Mouse (Mus musculus) neutrophil, adult 5-6 weeks (primary cell): ENCODE data around the gene Mb. TPM values are rescaled to one million over a fixed set of nuclear protein-coding genes. Genes with fewer than 3 reads are reported as not detected.

Experiments
- ATAC-seq: fragments of 151-379, 151-347 bp; 2 replicates; pipeline ENCODE4 v1.8.0; 2017; ENCODE audit warnings: mild to moderate bottlenecking, moderate TSS enrichment; ENCODE audit not compliant: insufficient number of reproducible peaks, poor library complexity, low FRiP score, severe bottlenecking; ENCODE audit errors: extremely low read depth
- total RNA-seq: library from RNA; stranded (forward); fragments of 200-1000 nt; gene quantifications from 2 replicates; pipeline ENCODE4 v1.2.3, GENCODE M21; 2017

Mb gene
- not detected in 2 replicates for total RNA-seq

DNA sequence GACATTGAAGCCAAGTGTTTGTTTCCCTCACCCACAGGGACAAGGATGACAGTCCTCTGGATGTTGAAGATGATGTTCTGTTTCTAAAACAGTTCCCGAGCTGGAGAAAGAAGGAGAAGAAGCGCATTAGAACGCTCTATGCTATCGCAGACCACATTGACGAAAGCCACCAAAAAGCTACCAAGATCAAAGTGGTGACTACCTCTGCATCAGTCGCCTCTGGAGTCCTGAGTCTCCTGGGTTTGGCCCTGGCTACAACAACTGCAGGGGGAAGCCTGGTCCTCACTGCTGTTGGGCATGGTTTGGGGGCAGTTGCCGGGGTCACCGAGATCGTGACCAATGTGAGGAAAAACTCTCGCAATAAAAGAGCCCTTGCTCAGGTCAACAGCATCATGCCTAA is at the start of gene Mb:
TSS of gene Mb (minus strand) at position 101 of the 400 bp plus-strand sequence.
- no peak for ATAC-seq

DNA sequence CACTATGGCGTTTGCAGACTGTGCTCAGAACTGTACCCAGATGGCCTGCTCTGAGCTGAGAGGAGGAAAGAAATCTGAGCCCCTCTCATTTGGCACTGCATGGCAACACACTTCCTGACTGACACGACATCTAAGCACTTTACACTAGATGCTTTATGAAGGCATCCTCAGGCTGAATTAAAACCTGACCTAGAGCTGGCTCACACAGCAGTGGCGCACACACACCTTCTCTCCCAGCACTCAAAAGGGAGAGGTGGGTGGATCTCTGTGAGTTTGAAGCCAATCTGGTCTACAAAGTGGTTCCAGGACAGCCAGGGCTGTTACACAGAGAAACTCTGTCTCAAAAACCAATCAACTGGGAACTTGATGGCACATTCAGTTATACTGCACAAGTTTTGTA is 49.3 kb upstream of the Mb start:
- ATAC-seq = no peak

GRCm38 (mm10) chr15:77097358-77097757 is 46.9 kb upstream of the Mb start:
- no peak for ATAC-seq

GRCm38 (mm10) chr15:77095216-77095615 is 44.7 kb upstream of the Mb start:
- no peak for ATAC-seq

- no peak for ATAC-seq
Measured at GRCm38 (mm10) chr15:77094431-77094830, 44.0 kb upstream of the Mb start.

DNA sequence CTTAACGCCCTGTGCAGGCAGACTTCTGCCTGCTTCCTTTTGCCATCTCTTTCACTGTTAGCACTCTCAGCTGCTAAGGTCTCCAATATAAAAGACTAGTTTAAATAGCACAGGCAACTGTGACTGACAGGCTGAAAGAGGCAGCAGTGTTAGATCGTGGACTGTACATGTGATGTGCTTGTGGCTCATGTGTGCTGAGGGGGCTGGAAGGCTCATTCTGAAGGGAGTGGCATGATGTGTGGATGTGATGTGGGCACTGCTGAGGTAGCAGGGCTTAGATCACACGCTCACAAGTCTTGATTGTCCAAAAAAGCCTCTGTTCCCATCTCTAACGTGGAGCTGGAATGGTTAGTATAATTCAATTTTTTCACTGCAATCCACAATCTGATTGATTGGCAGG is 40.9 kb upstream of the Mb start:
- ATAC-seq = no peak

DNA sequence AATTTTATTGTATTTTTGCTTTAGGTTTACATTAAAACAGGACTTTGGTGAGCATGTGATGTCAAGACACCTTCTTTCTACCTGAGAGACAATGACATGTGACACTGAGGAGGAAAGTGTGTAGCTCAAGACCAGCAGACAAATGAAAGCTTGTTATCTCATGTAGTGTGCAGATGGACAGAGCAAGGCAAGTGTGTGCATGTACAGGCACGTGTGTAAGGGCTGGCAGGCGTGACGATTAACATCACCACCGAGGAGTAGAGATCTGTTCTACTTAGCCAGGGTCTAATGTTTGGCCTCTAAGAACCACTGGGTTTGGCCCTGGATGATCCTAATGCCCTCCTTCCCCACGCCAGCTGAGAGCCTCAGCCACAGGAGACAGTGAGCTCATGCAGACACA is 40.1 kb upstream of the Mb start:
- no peak for ATAC-seq

DNA sequence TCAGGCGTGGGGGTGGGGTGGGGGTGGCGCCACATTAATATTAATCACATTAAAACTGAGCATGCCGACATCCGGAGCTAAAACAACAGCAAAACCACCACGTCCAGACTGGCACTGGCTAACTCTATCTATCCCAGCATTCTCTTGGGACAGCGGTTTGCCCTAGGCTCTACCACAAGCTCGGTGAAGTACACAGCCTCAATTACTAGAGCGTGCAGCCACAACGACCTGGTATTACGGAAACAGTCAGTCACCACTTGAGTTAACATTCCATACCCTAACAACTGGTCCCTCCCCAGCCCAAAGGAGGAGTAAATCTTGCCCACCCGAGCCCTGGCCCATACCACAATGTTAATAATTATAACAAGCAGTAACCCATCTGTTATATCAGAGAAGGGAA is 38.8 kb upstream of the Mb start:
- ATAC-seq = no peak

- no peak for ATAC-seq
Measured at GRCm38 (mm10) chr15:77086488-77086887, 36.0 kb upstream of the Mb start.

DNA sequence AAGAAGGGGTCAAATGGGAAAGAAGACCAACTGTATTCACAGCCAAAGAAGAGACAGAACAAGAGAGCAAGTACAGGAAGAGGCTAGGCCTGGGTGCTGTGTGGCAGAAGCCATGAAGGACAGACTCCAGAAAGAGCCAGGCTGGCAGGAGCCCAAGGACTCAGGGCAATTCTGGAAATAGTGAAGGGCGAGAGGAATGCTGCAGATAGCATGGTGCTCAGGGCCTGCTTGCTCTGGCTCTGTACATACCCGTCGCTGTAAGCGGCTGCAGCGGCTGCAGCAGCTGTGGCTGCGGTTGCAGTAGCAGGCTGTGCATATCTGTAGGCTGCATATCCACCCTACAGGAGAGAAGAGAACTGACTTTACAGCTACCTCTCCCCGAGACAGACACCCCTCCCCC is 35.3 kb upstream of the Mb start:
- no peak for ATAC-seq

DNA sequence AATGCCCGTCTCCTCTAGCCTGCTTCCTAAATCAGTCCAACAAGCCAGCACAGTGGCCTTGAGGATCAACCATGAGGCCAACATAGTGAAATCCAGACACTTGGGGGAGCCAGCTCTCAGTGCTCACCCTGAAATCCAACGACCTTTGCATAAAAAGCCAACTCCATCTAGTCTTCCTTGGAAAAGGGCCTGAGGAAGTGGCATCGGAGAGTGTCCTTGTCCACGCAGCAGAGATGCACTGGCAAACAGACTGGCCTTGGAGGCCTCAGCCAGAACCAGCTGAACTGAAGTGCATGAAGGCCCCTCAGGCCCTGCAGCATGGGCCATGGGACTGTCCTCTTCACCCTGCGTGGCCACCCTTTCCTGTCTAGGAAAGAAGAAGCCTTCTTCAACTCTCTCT is 31.0 kb upstream of the Mb start:
- ATAC-seq = no peak

- ATAC-seq = no peak
Measured at GRCm38 (mm10) chr15:77080684-77081254, 30.3 kb upstream of the Mb start.

DNA sequence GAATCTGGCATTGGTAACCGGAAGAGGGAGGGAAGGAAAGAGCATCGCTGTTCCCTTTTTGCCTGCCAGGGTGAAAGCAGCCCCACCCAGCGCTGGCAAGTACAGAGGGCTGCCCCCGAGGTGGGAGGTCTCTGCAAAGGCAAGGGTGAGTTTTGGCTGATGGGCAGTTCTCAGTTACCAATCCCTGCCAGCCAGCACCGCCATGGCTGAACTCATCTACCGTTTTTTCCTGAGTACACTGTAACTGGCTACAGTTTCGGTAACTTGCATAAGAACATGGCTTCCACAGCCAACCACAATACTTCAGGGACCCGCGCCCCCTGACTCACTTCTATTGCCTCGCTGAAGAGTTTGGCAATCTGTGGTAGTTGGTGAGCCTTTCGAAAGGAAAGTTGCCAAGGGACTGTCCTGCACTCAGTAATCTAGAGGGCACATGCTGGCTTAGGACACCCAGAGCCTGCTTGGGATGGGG is 29.5 kb upstream of the Mb start:
- no peak for ATAC-seq

DNA sequence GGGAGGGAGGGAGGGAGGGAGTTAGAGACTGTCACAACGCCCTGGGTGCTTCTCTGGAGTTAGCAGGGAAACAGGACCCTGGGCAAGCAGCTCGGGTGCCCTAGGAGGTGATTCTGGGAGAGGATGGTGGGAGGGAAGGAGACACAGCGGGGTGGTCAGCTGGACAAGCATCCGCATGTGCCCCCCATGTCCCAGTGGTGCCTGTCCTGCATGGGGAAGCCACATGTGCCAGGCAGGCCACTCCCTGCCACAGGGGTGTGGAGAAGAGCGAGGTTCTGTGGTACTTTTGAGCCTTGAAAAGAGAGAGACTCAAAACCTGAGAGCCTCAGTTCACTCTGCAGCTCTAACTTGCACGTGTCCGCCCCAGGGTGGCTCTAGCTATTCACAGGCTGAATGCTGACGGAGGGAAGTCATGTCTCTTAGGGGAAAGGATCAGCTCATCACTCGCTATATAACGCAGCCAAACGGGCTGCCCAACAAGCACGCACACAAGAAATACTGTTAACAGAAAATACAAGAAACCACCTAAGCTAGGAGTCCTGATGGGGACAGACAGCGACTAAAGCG is 28.9 kb upstream of the Mb start:
- ATAC-seq = no peak

DNA sequence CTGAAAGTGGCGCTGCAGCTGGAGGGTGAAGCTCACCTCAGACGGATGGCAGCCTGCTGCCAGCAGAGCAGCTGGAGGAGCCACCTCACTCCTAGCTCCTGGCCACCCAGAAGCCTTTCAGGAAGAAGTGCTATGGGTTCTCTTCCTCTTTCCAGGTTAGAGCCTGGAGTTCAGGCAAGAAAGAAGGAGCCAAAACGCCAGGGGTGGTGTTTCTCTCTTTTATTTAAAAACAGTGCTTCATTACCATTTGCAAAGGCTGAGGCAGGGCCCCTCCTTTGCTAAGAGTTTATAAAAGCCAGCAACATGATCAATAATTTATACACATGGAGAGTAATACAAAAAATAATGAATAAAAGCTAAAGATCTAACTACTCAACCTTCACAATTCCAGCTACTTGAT is 28.3 kb upstream of the Mb start:
- ATAC-seq = no peak

- no peak for ATAC-seq
Measured at GRCm38 (mm10) chr15:77077906-77078305, 27.4 kb upstream of the Mb start.

GRCm38 (mm10) chr15:77076523-77076922 is 26.1 kb upstream of the Mb start:
- ATAC-seq = no peak

- ATAC-seq = no peak
Measured at GRCm38 (mm10) chr15:77072556-77073163, 22.2 kb upstream of the Mb start.

DNA sequence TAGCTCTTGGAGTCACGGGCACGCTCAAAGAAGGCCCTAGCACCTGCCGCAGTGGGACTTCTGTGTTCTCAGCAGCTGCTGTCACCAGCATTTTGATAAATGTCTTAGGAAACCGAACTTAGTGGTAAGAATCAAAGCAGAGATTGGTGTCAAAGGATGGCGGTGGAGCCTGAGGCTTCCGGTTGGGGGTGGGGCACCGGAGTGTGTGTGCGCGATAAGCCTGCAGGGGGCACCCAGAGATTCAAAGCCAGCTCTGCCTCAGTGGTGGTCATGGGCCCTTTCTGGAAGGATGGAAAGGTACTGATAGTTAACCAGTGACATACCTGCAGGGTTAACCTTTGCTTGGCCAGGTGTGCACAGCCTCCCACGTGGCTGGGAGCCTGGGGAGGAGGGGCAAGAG is 21.0 kb upstream of the Mb start:
- ATAC-seq = peak; percentile 33; the same call in 1 of the 2 replicates

DNA sequence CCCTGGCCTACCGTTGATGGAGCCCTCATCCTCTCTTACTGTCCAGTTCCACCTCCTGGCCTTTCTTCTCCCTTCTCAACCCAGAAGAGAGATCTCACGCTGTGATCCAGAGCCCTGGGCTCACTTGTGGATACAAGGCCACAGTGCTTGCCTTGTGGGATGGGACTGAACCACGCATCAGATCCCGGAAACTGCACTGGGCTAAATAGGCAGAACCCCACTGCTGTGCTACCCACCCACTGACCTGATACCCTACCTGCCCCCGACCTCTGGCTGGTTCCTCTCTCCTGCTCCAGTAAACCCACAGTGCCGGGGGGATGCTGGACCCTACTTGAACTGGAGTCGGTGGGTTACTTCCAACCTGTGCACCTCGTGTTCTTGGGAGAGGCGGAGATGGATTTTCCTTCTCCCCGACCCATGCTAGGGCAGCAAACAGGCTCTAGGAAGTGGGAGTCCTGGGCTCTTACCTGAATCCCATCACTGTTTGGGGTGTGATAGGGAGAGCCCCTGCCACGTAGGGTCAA is 20.3 kb upstream of the Mb start:
- ATAC-seq = no peak
